Mouse (Mus musculus): ENCODE measurements around the gene Ttc28.

Ttc28 gene

GRCm38 (mm10) chr5:111205817-111206216, 326.2 kb downstream of the Ttc28 start:
- DNase-seq (ENCODE audit: low spot score in 2 of 2): no peak

GRCm38 (mm10) chr5:111207924-111208659, 328.5 kb downstream of the Ttc28 start:
- DNase-seq (ENCODE audit: low spot score in 2 of 2): peak in 1 of 2 experiments; percentile 54

- DNase-seq (ENCODE audit: low spot score in 2 of 2): peak in 1 of 2 experiments; percentile 70
These were observed 329.0 kb downstream of the Ttc28 start for GRCm38 (mm10) chr5:111208660-111208969.

- no peak for DNase-seq (ENCODE audit: low spot score in 2 of 2)
These were observed 334.4 kb downstream of the Ttc28 start for GRCm38 (mm10) chr5:111213935-111214450.

GRCm38 (mm10) chr5:111214890-111215289, 335.3 kb downstream of the Ttc28 start:
- DNase-seq (ENCODE audit: low spot score in 2 of 2): no peak

- no peak for DNase-seq (ENCODE audit: low spot score in 2 of 2)
These were observed 336.1 kb downstream of the Ttc28 start for GRCm38 (mm10) chr5:111215722-111216121.

- DNase-seq (ENCODE audit: low spot score in 2 of 2): no peak
These were observed 336.6 kb downstream of the Ttc28 start for GRCm38 (mm10) chr5:111216166-111216565.

GRCm38 (mm10) chr5:111217447-111218110, 338.0 kb downstream of the Ttc28 start:
- no peak for DNase-seq (ENCODE audit: low spot score in 2 of 2)

- DNase-seq (ENCODE audit: low spot score in 2 of 2): no peak
These were observed 338.7 kb downstream of the Ttc28 start for GRCm38 (mm10) chr5:111218111-111218891.

- no peak for DNase-seq (ENCODE audit: low spot score in 2 of 2)
These were observed 339.4 kb downstream of the Ttc28 start for GRCm38 (mm10) chr5:111218998-111219397.

- DNase-seq (ENCODE audit: low spot score in 2 of 2): peak in 1 of 2 experiments; percentile 63
These were observed 341.2 kb downstream of the Ttc28 start for GRCm38 (mm10) chr5:111220679-111221380.

- DNase-seq (ENCODE audit: low spot score in 2 of 2): no peak
These were observed 343.2 kb downstream of the Ttc28 start for GRCm38 (mm10) chr5:111222820-111223219.

- no peak for DNase-seq (ENCODE audit: low spot score in 2 of 2)
These were observed 345.7 kb downstream of the Ttc28 start for GRCm38 (mm10) chr5:111225306-111225705.

- DNase-seq (ENCODE audit: low spot score in 2 of 2): peak in 1 of 2 experiments; percentile 52
These were observed 346.9 kb downstream of the Ttc28 start for GRCm38 (mm10) chr5:111226486-111226885.

GRCm38 (mm10) chr5:111227850-111228249, 348.2 kb downstream of the Ttc28 start:
- DNase-seq (ENCODE audit: low spot score in 2 of 2): no peak

GRCm38 (mm10) chr5:111228302-111229040, 348.9 kb downstream of the Ttc28 start:
- DNase-seq (ENCODE audit: low spot score in 2 of 2): no peak

- DNase-seq (ENCODE audit: low spot score in 2 of 2): no peak
These were observed 349.4 kb downstream of the Ttc28 start for GRCm38 (mm10) chr5:111229041-111229394.

GRCm38 (mm10) chr5:111229671-111230070, 350.1 kb downstream of the Ttc28 start:
- no peak for DNase-seq (ENCODE audit: low spot score in 2 of 2)

- no peak for DNase-seq (ENCODE audit: low spot score in 2 of 2)
These were observed 351.4 kb downstream of the Ttc28 start for GRCm38 (mm10) chr5:111231044-111231443.

GRCm38 (mm10) chr5:111231769-111232168, 352.2 kb downstream of the Ttc28 start:
- DNase-seq (ENCODE audit: low spot score in 2 of 2): no peak

All from cerebellum, postnatal 4 days (tissue).